Mouse (Mus musculus): ENCODE data around the gene Fiz1. TPM values are rescaled to one million over a fixed set of nuclear protein-coding genes. Genes with fewer than 3 reads are reported as not detected.
"Not testable (repeated sequence)": the region's sequence is repeated elsewhere in the genome, so short reads cannot be mapped to it uniquely, and the experiment has no call there.

Gene Fiz1
- total and polyA plus RNA-seq, 2 experiments from 2014 or later: 28.6 to 33.9 TPM

DNA sequence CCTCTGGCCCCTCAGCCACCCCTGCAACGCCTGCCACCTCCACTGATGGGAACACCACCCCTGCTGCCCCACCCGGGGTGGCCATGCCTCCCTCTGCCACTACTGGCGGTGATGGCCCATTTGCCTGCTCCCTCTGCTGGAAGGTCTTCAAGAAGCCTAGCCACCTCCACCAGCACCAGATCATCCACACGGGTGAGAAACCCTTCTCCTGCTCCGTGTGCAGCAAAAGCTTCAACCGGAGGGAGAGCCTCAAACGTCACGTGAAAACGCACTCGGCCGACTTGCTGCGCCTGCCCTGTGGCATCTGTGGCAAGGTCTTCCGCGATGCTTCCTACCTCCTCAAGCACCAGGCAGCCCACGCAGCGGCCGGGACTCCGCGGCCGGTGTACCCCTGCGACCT, 15.4 kb upstream of the Fiz1 start:
- H3K27me3 ChIP-seq (ENCODE audit: insufficient read depth, low read length): no peaks in the 10 kb centered on the region
- TF ChIP-seq CTCF (IDR thresholded peaks at IDR 0.05; ENCODE audit: low read depth): 0 out of 2 replicates have a peak, but pooled peaks have one; percentile 15
- no peak overlapping the region for H3K4me3 ChIP-seq (ENCODE audit: low read depth, low read length)
- H3K4me2 ChIP-seq (ENCODE audit: low read depth): no peak overlapping the region
- DNase-seq (no peak), ATAC-seq (no peak)
- H3K4me1 ChIP-seq (ENCODE audit: insufficient read depth): no peaks in the 10 kb centered on the region
- peaks cover 78% of the 10 kb centered on the region for H3K36me3 ChIP-seq (ENCODE audit: insufficient read depth)
- H3K9ac ChIP-seq: no peak overlapping the region
- WGBS: 94% methylated on average over 21 of the region's 21 CpGs
- no peak overlapping the region for H3K27ac ChIP-seq (ENCODE audit: low read depth, low read length)
- 0 out of 2 replicates have a peak, but pooled peaks cover 3% of the 10 kb centered on the region for H3K9me3 ChIP-seq (ENCODE audit: low read length)

DNA sequence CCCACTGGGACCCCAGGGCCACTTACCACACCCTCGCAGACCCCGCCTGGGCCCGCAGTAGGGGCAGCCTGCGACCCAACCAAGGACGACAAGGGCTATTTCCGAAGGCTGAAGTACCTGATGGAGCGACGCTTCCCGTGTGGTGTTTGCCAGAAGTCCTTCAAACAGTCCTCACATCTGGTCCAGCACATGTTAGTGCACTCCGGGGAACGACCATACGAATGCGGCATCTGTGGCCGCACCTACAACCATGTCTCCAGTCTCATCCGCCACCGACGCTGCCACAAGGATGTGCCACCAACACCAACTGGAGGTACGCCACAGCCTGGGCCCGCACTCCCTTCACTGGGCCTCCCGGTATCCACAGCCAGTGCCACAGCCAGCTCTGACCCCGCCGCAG, 15.0 kb upstream of the Fiz1 start:
- no peaks in the 10 kb centered on the region for H3K4me1 ChIP-seq (ENCODE audit: insufficient read depth)
- peaks cover 78% of the 10 kb centered on the region for H3K36me3 ChIP-seq (ENCODE audit: insufficient read depth)
- no peaks in the 10 kb centered on the region for H3K27me3 ChIP-seq (ENCODE audit: insufficient read depth, low read length)
- no peak overlapping the region for H3K4me3 ChIP-seq (ENCODE audit: low read depth, low read length)
- no peak overlapping the region for H3K4me2 ChIP-seq (ENCODE audit: low read depth)
- no peak for DNase-seq
- no peak overlapping the region for H3K27ac ChIP-seq (ENCODE audit: low read depth, low read length)
- TF ChIP-seq CTCF (IDR thresholded peaks at IDR 0.05; ENCODE audit: low read depth): no peak
- H3K9me3 ChIP-seq (ENCODE audit: low read length): 0 out of 2 replicates have a peak, but pooled peaks cover 3% of the 10 kb centered on the region
- no peak for ATAC-seq
- WGBS: 96% methylated on average over 22 of the region's 22 CpGs
- no peak overlapping the region for H3K9ac ChIP-seq

DNA sequence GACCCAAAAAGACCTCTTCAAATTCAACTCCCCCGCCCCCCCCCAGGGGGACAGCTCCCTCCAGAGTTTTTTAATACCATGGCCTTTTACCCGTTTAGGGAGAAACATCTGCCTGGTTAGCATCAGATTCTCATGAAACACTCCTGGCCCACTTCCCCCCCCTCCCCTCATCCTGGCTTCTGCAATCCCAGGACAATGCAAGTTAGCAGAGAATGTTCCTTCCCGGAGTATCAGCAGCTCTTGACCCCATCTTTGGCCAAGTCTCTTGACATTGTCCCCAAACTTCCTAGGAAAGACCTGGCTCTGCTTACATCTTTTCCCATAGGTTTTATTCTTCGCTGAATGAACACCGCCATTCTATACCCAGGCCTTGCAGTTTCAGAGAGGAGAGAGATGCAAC, 6.7 kb upstream of the Fiz1 start:
- Histone ChIP-seq H3K9me3 (ENCODE audit: low read length) (no peaks in the 10 kb centered on the region), H3K4me2 (ENCODE audit: low read depth) (peak overlapping the region; percentile 85), H3K27me3 (ENCODE audit: insufficient read depth, low read length) (no peaks in the 10 kb centered on the region), H3K4me1 (ENCODE audit: insufficient read depth) (peaks cover 5% of the 10 kb centered on the region), H3K27ac (ENCODE audit: low read depth, low read length) (peak overlapping the region; percentile 90), H3K9ac (peak overlapping the region; percentile 96), H3K4me3 (ENCODE audit: low read depth, low read length) (peak overlapping the region; percentile 78), H3K36me3 (ENCODE audit: insufficient read depth) (peaks cover 35% of the 10 kb centered on the region)
- ATAC-seq (no peak), DNase-seq (no peak)
- TF ChIP-seq CTCF (IDR thresholded peaks at IDR 0.05; ENCODE audit: low read depth): no peak
- WGBS: 46% methylated on average over 5 of the region's 5 CpGs

GRCm38 (mm10) chr7:5020685-5021084, 6.2 kb upstream of the Fiz1 start:
- peak; percentile 17 for ATAC-seq
- WGBS: under 1% methylated on average over 10 of the region's 15 CpGs

GRCm38 (mm10) chr7:5020000-5020681, 5.6 kb upstream of the Fiz1 start, which contains the start of the genes Zfp865 and Ccdc106:
TSS of gene Zfp865 (plus strand) at chr7:5020376.
TSS of gene Ccdc106 (plus strand) at chr7:5020553.
- under 1% methylated on average over 43 of the region's 49 CpGs for WGBS

More at GRCm38 (mm10) chr7:5020685-5021084, 6.2 kb upstream of the Fiz1 start:
- DNase-seq: no peak
- Histone ChIP-seq H3K9ac (peak overlapping the region; percentile 96), H3K36me3 (ENCODE audit: insufficient read depth) (peaks cover 31% of the 10 kb centered on the region), H3K4me3 (ENCODE audit: low read depth, low read length) (peak overlapping the region; percentile 78), H3K27me3 (ENCODE audit: insufficient read depth, low read length) (no peaks in the 10 kb centered on the region), H3K27ac (ENCODE audit: low read depth, low read length) (peak overlapping the region; percentile 90), H3K4me1 (ENCODE audit: insufficient read depth) (peaks cover 10% of the 10 kb centered on the region), H3K4me2 (ENCODE audit: low read depth) (peak overlapping the region; percentile 85), H3K9me3 (ENCODE audit: low read length) (no peaks in the 10 kb centered on the region)
- no peak for TF ChIP-seq CTCF (IDR thresholded peaks at IDR 0.05; ENCODE audit: low read depth)

DNA sequence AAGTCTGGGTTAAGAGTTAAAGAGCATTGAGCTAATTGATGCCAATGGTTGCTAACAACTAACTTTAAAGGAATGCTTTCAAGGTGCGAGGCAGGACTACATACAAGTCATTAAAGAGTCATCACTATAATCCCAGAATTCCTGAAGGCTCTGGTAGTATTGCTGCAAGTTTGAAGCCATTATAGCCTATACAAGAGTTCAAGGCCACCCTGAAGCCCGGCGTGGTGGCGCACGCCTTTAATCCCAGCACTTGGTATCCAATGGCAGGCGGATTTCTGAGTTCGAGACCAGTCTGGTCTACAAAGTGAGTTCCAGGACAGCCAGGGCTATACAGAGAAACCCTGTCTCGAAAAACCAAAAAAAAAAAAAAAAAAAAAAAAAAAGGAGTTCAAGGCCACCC, 5.1 kb upstream of the Fiz1 start:
- 22% methylated on average over 8 of the region's 8 CpGs for WGBS
- H3K4me1 ChIP-seq (ENCODE audit: insufficient read depth); H3K9ac ChIP-seq; H3K9me3 ChIP-seq (ENCODE audit: low read length); ATAC-seq; H3K27me3 ChIP-seq (ENCODE audit: insufficient read depth, low read length); DNase-seq: not testable (repeated sequence)
- Histone ChIP-seq H3K36me3 (ENCODE audit: insufficient read depth) (peaks cover 21% of the 10 kb centered on the region), H3K4me3 (ENCODE audit: low read depth, low read length) (peak overlapping the region; percentile 78), H3K4me2 (ENCODE audit: low read depth) (peak overlapping the region; percentile 85), H3K27ac (ENCODE audit: low read depth, low read length) (peak overlapping the region; percentile 46; the same call in 1 of the 2 replicates)

More at GRCm38 (mm10) chr7:5020000-5020681, 5.6 kb upstream of the Fiz1 start, which contains the start of the genes Zfp865 and Ccdc106:
- ATAC-seq (peak; percentile 94), DNase-seq (peak; percentile 99)
- no peaks in the 10 kb centered on the region for H3K27me3 ChIP-seq (ENCODE audit: insufficient read depth, low read length)
- peak within 1 kb of the TSS; percentile 90 for H3K27ac ChIP-seq (ENCODE audit: low read depth, low read length)
- H3K36me3 ChIP-seq (ENCODE audit: insufficient read depth): peaks cover 26% of the 10 kb centered on the region
- H3K4me1 ChIP-seq (ENCODE audit: insufficient read depth): peaks cover 10% of the 10 kb centered on the region
- no peaks in the 10 kb centered on the region for H3K9me3 ChIP-seq (ENCODE audit: low read length)
- TF ChIP-seq CTCF (IDR thresholded peaks at IDR 0.05; ENCODE audit: low read depth): peak; percentile 23
- H3K4me2 ChIP-seq (ENCODE audit: low read depth): peak within 1 kb of the TSS; percentile 85
- peak within 1 kb of the TSS; percentile 78 for H3K4me3 ChIP-seq (ENCODE audit: low read depth, low read length)
- H3K9ac ChIP-seq: peak within 1 kb of the TSS; percentile 96

- H3K9ac ChIP-seq: no peak overlapping the region
- no peak overlapping the region for H3K4me3 ChIP-seq (ENCODE audit: low read depth, low read length)
- WGBS: 98% methylated on average over 21 of the region's 21 CpGs
- no peak for ATAC-seq
- DNase-seq: no peak
- H3K27me3 ChIP-seq (ENCODE audit: insufficient read depth, low read length): no peaks in the 10 kb centered on the region
- H3K4me1 ChIP-seq (ENCODE audit: insufficient read depth): peaks cover 10% of the 10 kb centered on the region
- no peak overlapping the region for H3K4me2 ChIP-seq (ENCODE audit: low read depth)
- H3K36me3 ChIP-seq (ENCODE audit: insufficient read depth): peaks cover 10% of the 10 kb centered on the region
- no peak overlapping the region for H3K27ac ChIP-seq (ENCODE audit: low read depth, low read length)
- H3K9me3 ChIP-seq (ENCODE audit: low read length): no peaks in the 10 kb centered on the region
- TF ChIP-seq CTCF (IDR thresholded peaks at IDR 0.05; ENCODE audit: low read depth): no peak
Observed at GRCm38 (mm10) chr7:5017931-5018330, 3.4 kb upstream of the Fiz1 start.

Measured in forebrain, postnatal 0 days (tissue).